Mouse (Mus musculus) heart, postnatal 0 days (tissue): ENCODE measurements around the gene Zfp719. TPM values are rescaled to one million over a fixed set of nuclear protein-coding genes. Genes with fewer than 3 reads are reported as not detected.
A peak's percentile ranks its signal among the peaks of the same experiment; 100 is the strongest.

Source experiments
- ATAC-seq: fragments of 200-750 bp; cut with Nextera tagmentation; 2 replicates; pipeline ENCODE4 v1.8.0; 2017; ENCODE audit warnings: low read depth, moderate number of reproducible peaks, moderate library complexity; ENCODE audit not compliant: insufficient read depth
- DNase-seq: peaks from one replicate; pipeline ENCODE4 v3.0.0-alpha.2; 2016; ENCODE audit warnings: low spot score
- H3K27ac ChIP-seq: fragments of 300-500 bp; sonication (generic); 2 replicates; pipeline ENCODE4 v1.5.1; 2014; ENCODE audit warnings: low read depth, mild to moderate bottlenecking
- H3K27me3 ChIP-seq: fragments of 300-500 bp; sonication (generic); 2 replicates; pipeline ENCODE4 v1.6.1; 2014; ENCODE audit warnings: low read length, mixed read lengths; ENCODE audit not compliant: control insufficient read depth, insufficient read depth
- H3K36me3 ChIP-seq: fragments of 300-500 bp; sonication (generic); replicated peaks from 2 replicates; pipeline ENCODE4 v1.6.1; 2014; ENCODE audit warnings: low read length, mixed read lengths; ENCODE audit not compliant: control insufficient read depth, insufficient read depth
- H3K4me1 ChIP-seq: fragments of 300-500 bp; sonication (generic); 2 replicates; pipeline ENCODE4 v1.6.1; 2014; ENCODE audit warnings: antibody characterized with exemption; ENCODE audit not compliant: control insufficient read depth, insufficient read depth
- H3K4me2 ChIP-seq: fragments of 300-500 bp; sonication (generic); 2 replicates; pipeline ENCODE4 v1.6.1; 2014; ENCODE audit warnings: low read depth, mild to moderate bottlenecking, low read length, moderate library complexity
- H3K4me3 ChIP-seq: fragments of 300-500 bp; sonication (generic); 2 replicates; pipeline ENCODE4 v1.5.1; 2014; ENCODE audit warnings: low read depth, low read length
- H3K9ac ChIP-seq: fragments of 300-500 bp; sonication (generic); replicated peaks from 2 replicates; pipeline ENCODE4 v1.6.1; 2014; ENCODE audit warnings: low read depth, low read length, mixed read lengths
- H3K9me3 ChIP-seq: fragments of 300-500 bp; sonication (generic); replicated peaks from 2 replicates; pipeline ENCODE4 v1.6.1; 2016; ENCODE audit warnings: low read length; ENCODE audit not compliant: control insufficient read depth
- CTCF ChIP-seq: IDR thresholded peaks from 2 replicates; pipeline ENCODE4 v1.5.1; 2016; ENCODE audit warnings: antibody characterized with exemption, control low read depth, low read depth
- EP300 ChIP-seq: IDR thresholded peaks from 2 replicates; pipeline ENCODE4 v1.6.1; 2016; ENCODE audit warnings: antibody characterized with exemption, low read depth
- WGBS: fragments of 180-500 bp; shearing (Covaris S2); extraction: QIAGEN DNeasy Blood & Tissue Kit; methylation state at CpG from one replicate; pipeline ENCODE4 v1.1.7; 2014; 5-methylcytosine and 5-hydroxymethylcytosine counted together
- polyA plus RNA-seq: library from polyadenylated mRNA; unstranded; fragments of >200 nt; fragmentation: Nextera tagmentation; extraction: Ambion mirVana; gene quantifications from 2 replicates; pipeline ENCODE4 v1.2.1, GENCODE M21; 2015
- total RNA-seq: library from RNA; depleted of rRNA; stranded (reverse); fragments of >200 nt; gene quantifications from 2 replicates; pipeline ENCODE4 v1.2.3, GENCODE M21; 2014; ENCODE audit warnings: low replicate concordance

The Zfp719 gene
- total and polyA plus RNA-seq, 2 experiments from 2014 or later, result 4.0 to 7.9 TPM

- H3K9me3 ChIP-seq, result no peaks in the 10 kb centered on the region
- no peak overlapping the region for H3K9ac ChIP-seq
- H3K27ac ChIP-seq, result no peak overlapping the region
- no peaks in the 10 kb centered on the region for H3K4me1 ChIP-seq
- H3K36me3 ChIP-seq, result no peaks in the 10 kb centered on the region
- H3K4me2 ChIP-seq, result no peak overlapping the region
- DNase-seq (no peak), ATAC-seq (no peak)
- TF ChIP-seq EP300 (no peak), CTCF (no peak)
- H3K27me3 ChIP-seq, result no peaks in the 10 kb centered on the region
- H3K4me3 ChIP-seq, result no peak overlapping the region
- 62% methylated on average over 7 of the region's 7 CpGs for whole genome bisulfite sequencing
Measured at GRCm38 (mm10) chr7:43545656-43546545, 33.5 kb upstream of the Zfp719 start.

- WGBS, result 25% methylated on average over 5 of the region's 5 CpGs
- no peak overlapping the region for H3K4me3 ChIP-seq
- no peaks in the 10 kb centered on the region for H3K36me3 ChIP-seq
- no peaks in the 10 kb centered on the region for H3K4me1 ChIP-seq
- H3K27me3 ChIP-seq, result no peaks in the 10 kb centered on the region
- H3K27ac ChIP-seq, result no peak overlapping the region
- no peak overlapping the region for H3K9ac ChIP-seq
- H3K9me3 ChIP-seq, result no peaks in the 10 kb centered on the region
- no peak for ATAC-seq
- no peak overlapping the region for H3K4me2 ChIP-seq
- no peak for DNase-seq
- TF ChIP-seq CTCF (no peak), EP300 (no peak)
Measured at GRCm38 (mm10) chr7:43547666-43548065, 31.7 kb upstream of the Zfp719 start.

- TF ChIP-seq EP300, result no peak
- TF ChIP-seq CTCF, result no peak
- no peak overlapping the region for H3K27ac ChIP-seq
- H3K9me3 ChIP-seq, result no peaks in the 10 kb centered on the region
- 62% methylated on average over 4 of the region's 4 CpGs for WGBS
- ATAC-seq (no peak), DNase-seq (no peak)
- no peaks in the 10 kb centered on the region for H3K27me3 ChIP-seq
- H3K4me2 ChIP-seq, result no peak overlapping the region
- H3K9ac ChIP-seq, result no peak overlapping the region
- H3K4me1 ChIP-seq, result no peaks in the 10 kb centered on the region
- no peaks in the 10 kb centered on the region for H3K36me3 ChIP-seq
- no peak overlapping the region for H3K4me3 ChIP-seq
Measured at GRCm38 (mm10) chr7:43548206-43548605, 31.2 kb upstream of the Zfp719 start.

- Histone ChIP-seq H3K9ac (no peak overlapping the region), H3K4me3 (no peak overlapping the region), H3K36me3 (no peaks in the 10 kb centered on the region), H3K27ac (no peak overlapping the region), H3K4me1 (no peaks in the 10 kb centered on the region), H3K4me2 (no peak overlapping the region), H3K9me3 (no peaks in the 10 kb centered on the region), H3K27me3 (no peaks in the 10 kb centered on the region)
- no peak for ATAC-seq
- no peak for DNase-seq
- 61% methylated on average over 4 of the region's 4 CpGs for WGBS
- TF ChIP-seq EP300 (no peak), CTCF (no peak)
Measured at GRCm38 (mm10) chr7:43553153-43553552, 26.3 kb upstream of the Zfp719 start.

GRCm38 (mm10) chr7:43554550-43554949 lies 24.9 kb upstream of the Zfp719 start:
- Histone ChIP-seq H3K9ac (no peak overlapping the region), H3K27me3 (no peaks in the 10 kb centered on the region), H3K4me2 (no peak overlapping the region), H3K36me3 (no peaks in the 10 kb centered on the region), H3K4me1 (no peaks in the 10 kb centered on the region), H3K9me3 (no peaks in the 10 kb centered on the region), H3K27ac (no peak overlapping the region), H3K4me3 (no peak overlapping the region)
- ATAC-seq (peak; percentile 81), DNase-seq (peak; percentile 17)
- 21% methylated on average over 3 of the region's 3 CpGs for WGBS
- TF ChIP-seq EP300, result peak; percentile 71; the same call in 1 of the 2 replicates
- no peak for TF ChIP-seq CTCF
